Mouse (Mus musculus) embryonic fibroblast, embryonic 13.5 days (primary cell): ENCODE data around the gene Lrrc25. TPM values are rescaled to one million over a fixed set of nuclear protein-coding genes. Genes with fewer than 3 reads are reported as not detected.

Experiments used
- H3K27ac ChIP-seq: 2 replicates; pipeline ENCODE4 v1.5.1; 2012; ENCODE audit warnings: low read length, control low read depth, inconsistent platforms; ENCODE audit not compliant: insufficient read depth
- H3K4me1 ChIP-seq: 2 replicates; pipeline ENCODE4 v1.6.1; 2011; ENCODE audit warnings: low read length; ENCODE audit not compliant: control insufficient read depth, insufficient read depth
- H3K4me3 ChIP-seq: 2 replicates; pipeline ENCODE4 v1.5.1; 2011; ENCODE audit warnings: mild to moderate bottlenecking, control low read depth, low read length; ENCODE audit not compliant: insufficient read depth
- CTCF ChIP-seq: IDR thresholded peaks from 2 replicates; pipeline ENCODE4 v1.5.1; 2011; ENCODE audit warnings: mild to moderate bottlenecking, control low read depth, low read length, moderate library complexity, borderline replicate concordance; ENCODE audit not compliant: insufficient read depth
- POLR2A ChIP-seq: IDR thresholded peaks from 2 replicates; pipeline ENCODE4 v1.6.1; 2011; ENCODE audit warnings: low read depth, mild to moderate bottlenecking, control low read depth, low read length, moderate library complexity
- polyA plus RNA-seq: library from polyadenylated mRNA; stranded (reverse); fragments of >200 nt; gene quantifications from 2 replicates; pipeline ENCODE4 v1.2.4, GENCODE M21; 2011; ENCODE audit warnings: low read depth; ENCODE audit not compliant: missing spikeins, insufficient read length

Gene Lrrc25
- polyA plus RNA-seq, 1 experiment: 0.46 TPM

DNA sequence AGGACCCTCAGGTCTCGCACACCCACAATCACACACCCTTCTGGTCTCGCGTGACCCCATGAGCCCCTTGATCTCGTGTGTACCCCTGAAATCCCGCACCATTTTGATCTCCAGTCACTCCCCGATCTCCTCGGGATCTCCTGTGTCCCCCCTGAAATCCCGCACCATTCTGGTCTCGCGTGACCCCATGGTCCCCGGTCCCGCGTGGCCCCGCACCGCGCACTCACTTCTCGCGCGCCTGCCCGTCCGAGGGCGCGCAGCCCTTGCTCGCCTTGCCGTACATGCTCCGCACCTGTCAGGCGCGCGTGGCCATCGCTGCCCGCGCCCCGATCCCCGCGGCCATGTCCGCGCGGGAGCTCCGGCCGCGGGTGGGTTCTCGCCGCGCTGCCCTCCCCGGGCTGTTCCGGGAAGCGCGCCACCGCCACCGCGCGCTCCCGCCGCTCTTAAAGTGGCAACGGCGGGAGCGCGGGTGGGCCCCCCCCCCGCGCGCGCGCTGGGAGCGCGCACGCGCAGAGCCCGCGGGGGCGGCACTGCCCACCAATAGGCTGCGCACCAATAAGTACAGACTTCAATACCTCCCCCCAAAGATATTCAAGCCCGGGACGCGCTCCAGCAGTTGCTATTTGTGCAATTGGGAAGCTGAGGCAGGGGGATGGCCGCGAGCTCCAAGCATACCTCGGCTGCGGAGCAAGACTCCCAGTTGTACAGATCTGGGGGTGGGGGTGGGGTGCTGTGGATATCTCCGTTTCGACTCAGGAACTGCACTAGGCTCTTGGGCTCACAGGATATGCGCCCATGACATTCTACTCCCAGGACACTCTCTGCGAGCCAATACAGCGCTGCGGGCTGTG lies 7.8 kb upstream of the Lrrc25 start:
- Histone ChIP-seq H3K4me3 (peak overlapping the region; percentile 77), H3K4me1 (peaks cover 5% of the 10 kb centered on the region), H3K27ac (peak overlapping the region; percentile 38; the same call in 1 of the 2 replicates)
- peak; percentile 53 for TF ChIP-seq POLR2A
- no peak for TF ChIP-seq CTCF

DNA sequence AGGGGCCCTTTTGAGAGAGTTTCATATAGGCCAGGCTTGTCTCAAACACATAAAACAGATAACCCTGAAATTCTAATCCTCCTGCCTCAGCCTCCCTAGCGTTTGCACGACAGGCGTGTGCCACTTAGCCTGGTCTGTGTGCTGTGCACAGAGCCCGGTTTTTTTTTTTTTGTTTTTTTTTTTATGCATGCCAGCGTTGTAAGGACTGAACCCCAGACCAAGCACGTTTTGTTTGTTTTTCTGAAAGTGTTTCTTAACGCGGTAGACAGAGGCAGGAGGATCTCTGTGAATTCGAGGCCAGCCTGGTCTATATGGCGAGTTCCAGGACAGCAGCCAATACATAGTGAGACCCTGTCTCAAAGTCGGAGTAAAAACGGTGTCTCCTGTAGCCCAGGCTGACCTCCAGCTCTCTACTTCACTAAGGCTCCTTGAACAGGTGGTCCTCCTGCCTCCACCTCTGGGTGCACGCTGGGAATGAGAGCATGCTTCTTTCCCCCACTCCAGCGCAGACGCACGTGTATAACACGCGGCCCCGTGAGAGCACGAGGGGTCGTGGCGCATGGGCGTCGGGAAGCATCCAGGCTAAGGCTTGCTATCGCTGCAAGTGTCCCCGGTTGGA lies 7.1 kb upstream of the Lrrc25 start, which contains the start of gene Ssbp4:
Gene Ssbp4 (minus strand): TSS at position 124 of the 619 bp plus-strand sequence.
- Histone ChIP-seq H3K27ac (peak within 1 kb of the TSS; percentile 98), H3K4me1 (peaks cover 5% of the 10 kb centered on the region), H3K4me3 (peak within 1 kb of the TSS; percentile 77)
- TF ChIP-seq POLR2A (no peak), CTCF (no peak)

DNA sequence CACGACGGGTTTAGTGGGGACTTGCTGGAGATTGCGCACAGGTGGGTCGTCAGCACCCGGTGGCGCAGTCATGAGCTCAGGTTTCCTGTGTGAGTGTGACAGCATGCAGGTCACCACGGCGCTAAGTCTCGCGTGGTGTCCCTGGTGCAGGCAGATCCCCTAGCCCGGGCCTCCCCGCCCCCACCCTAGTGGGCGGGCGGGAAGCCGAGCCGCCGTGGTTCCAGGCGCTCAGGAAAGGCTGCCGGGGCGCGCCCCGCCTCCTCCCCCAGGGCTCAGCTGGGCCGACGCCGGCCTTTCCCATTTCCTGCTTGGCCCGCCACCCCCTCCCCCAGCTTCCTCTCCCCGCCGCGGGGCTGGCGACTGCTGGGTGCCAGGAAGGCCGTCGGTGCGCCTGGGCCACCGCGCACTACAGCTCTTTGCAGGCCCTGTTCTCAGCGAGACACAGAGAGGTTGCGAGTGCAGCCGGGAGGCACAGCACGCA lies 6.5 kb upstream of the Lrrc25 start:
- TF ChIP-seq CTCF: no peak
- TF ChIP-seq POLR2A: peak; percentile 77
- Histone ChIP-seq H3K4me3 (peak overlapping the region; percentile 39), H3K27ac (peak overlapping the region; percentile 98), H3K4me1 (peaks cover 5% of the 10 kb centered on the region)

DNA sequence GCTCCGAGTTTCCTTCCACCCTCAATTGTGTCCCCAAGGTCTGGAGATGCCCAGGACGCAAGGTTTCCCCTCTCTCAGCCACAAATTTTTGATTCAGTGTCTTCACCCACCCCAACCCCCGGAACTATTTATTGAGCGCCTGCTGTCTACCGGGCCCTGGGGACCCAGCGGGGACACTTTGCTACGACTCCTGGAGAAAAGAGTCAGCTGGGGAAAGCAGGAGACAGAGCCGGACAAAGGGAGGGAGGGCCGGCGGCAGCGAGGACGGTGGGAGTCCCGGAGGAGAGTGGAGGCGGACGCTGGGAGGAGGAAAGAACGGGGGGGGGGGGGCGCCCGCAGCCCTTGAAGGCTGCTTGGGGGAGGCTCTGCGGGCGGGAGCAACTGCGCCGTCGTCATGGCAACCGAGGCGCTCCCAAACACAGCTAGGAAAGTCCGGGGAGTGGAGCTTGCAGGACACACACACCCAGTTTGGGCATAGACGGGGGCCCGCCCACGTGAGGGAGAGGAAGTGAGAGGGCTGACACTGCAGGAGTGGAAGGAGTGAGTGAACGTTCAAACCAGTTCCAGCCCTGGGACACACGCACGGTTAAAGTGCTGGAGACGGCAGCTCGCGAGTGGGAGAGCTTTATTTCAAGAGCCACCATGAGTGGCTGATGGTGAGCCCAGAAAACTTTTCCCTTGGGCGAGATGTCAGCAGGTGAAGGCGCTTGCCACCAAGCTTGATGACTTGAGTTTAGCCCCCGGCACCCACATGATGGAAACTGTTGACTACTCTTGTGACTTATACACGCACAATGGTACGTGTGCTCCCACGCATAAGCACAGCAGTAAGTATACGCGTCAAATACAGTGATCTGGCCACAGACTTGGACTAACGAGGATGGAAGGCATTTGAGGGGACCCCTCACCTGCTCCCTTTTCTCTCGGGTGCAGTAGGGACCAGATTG lies 5.8 kb upstream of the Lrrc25 start:
- Histone ChIP-seq H3K4me1 (peaks cover 5% of the 10 kb centered on the region), H3K4me3 (peak overlapping the region; percentile 39), H3K27ac (peak overlapping the region; percentile 98)
- no peak for TF ChIP-seq CTCF
- peak; percentile 70 for TF ChIP-seq POLR2A

DNA sequence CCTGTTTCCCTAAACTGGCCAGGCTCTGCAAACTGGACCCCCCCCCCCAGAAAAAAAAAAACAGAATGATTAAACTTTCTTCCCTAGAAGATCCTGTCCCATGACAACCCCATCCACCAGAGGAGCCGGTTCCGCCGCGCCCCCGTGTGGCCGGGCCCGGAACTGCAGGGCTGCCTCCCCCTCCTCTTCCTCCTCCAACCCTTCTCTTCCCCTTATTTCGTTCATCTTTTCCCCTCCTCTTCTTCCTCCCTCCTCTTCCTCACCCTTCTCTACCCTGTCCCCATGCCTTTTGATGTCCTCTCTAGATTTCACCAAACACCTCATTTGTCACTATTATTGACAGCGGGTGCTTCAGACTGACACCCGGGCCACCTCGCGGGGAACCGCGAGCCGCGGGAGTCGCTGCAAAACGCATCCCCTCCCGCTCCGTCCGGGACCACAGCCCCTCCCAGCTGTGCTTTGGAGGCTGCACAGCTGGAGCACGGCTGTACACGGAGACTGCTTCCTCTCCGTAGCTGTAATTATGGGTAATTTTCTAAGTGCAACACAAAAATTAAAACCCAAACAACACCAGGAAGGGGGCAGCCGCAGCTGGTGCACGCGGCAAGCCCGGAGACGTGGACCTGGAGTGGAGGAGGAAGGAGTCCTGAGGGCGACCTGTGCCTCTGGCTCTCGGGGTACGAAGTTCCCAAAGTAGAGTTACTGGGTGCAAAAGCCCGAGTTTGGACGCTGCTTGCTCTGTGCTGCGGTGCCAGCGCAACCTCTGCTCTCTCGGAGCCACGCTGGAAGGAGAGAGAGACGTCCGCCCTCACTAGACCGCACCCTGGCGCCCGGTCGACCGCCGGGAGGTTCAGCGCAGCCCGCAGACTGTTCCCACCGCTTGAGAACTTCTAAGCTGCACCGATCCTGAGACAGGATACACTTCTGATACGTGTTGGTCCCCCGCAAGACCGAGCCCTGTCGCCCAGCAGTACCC lies 4.9 kb upstream of the Lrrc25 start:
- peak; percentile 74 for TF ChIP-seq CTCF
- TF ChIP-seq POLR2A: 0 out of 2 replicates have a peak, but pooled peaks have one; percentile 5
- Histone ChIP-seq H3K4me1 (peaks cover 5% of the 10 kb centered on the region), H3K4me3 (peak overlapping the region; percentile 80), H3K27ac (peak overlapping the region; percentile 87)

DNA sequence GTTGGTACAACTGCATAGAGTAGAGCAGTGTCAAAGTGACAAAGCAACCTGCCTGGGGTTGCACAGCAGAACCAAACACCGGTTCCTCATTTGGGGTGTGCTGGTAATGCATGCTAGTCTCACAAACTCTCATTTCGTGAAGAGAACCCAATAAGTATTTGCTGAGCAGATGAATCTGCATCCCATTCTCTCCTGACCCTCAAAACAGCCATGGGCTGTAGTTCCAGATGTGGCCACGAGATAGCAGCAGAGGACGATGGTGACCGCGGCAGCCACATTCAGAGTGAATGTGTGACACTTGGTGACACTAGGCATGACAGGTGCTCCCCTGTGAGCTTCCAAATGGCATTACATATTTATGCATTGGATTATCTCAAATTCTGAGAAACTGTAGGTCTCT lies 4.1 kb upstream of the Lrrc25 start:
- H3K4me1 ChIP-seq: peaks cover 5% of the 10 kb centered on the region; the same call in 1 of the 2 replicates
- TF ChIP-seq POLR2A (no peak), CTCF (peak; percentile 92)
- peak overlapping the region; percentile 80 for H3K4me3 ChIP-seq
- peak overlapping the region; percentile 23; the same call in 1 of the 2 replicates for H3K27ac ChIP-seq

DNA sequence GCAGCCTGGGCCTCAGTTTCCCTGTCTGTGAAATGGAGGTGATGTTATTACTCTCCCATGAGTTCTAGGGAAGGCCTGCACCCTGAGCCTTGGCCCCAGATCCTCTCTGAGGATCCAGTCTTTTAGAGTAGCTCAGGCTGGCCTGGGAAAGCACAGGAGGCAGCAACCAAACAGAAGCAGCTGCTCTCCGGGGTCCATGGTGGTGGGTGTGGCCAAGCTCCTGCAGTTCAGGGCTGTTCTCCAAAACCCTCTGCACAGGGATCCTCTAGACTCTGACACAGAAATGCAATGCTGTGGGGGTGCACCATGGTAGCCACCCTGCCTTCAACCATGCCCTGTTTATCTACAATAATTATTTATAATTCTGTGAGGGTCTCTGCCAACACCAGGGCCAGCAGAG lies 2.2 kb upstream of the Lrrc25 start:
- Histone ChIP-seq H3K4me1 (peaks cover 5% of the 10 kb centered on the region; the same call in 1 of the 2 replicates), H3K27ac (no peak overlapping the region), H3K4me3 (no peak overlapping the region)
- no peak for TF ChIP-seq CTCF
- no peak for TF ChIP-seq POLR2A

DNA sequence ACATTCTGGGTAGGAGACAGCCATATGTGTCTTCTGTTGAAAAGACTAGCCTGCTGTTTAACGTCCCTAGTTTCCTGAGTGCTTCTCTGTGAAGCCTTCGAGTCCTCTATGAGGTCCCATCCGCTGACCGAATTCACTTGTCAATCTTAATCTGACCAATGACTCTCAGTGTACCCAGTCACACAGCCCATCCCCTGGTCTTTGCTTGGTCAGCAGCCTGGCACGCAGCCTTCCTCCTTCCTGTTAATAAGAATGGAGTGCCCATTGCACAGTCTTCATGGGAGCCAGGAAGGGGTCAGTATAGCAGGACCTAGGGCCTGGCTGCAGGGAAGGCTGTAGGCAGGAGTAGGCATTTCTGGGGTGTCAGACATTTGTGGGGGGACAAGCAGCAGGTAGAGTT lies 1.5 kb upstream of the Lrrc25 start:
- TF ChIP-seq CTCF: no peak
- no peak for TF ChIP-seq POLR2A
- H3K27ac ChIP-seq: no peak overlapping the region

More for the DNA sequence above, 1.5 kb upstream of the Lrrc25 start:
- Histone ChIP-seq H3K4me1 (peaks cover 2% of the 10 kb centered on the region; the same call in 1 of the 2 replicates), H3K4me3 (no peak overlapping the region)
